Mouse (Mus musculus): ENCODE results near the gene Samt1.
"Not testable (repeated sequence)": the region's sequence is repeated elsewhere in the genome, so short reads cannot be mapped to it uniquely, and the experiment has no call there.

Samt1 gene

DNA sequence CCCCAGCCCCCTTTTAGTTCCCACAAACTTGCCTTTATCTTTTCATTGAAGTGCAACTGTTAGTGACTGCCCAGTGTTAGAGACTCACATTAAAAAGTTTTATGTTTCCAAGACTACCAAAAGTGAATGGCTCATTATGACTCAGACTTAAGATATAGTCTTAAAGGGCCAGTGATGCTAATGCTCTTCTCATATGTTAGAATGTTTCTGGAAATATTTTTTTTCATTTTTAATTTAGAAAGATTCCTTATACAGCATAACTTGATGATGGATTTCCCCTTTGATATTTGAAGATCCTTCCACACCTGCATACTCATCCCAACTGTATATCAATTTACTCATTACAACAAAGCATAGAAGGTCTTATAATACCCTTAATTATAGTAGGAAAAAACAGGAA, at the start of gene Samt1:
Samt1 (minus strand) TSS at position 101 of the 400 bp plus-strand sequence.
- not testable (repeated sequence) for DNase-seq (ENCODE audit: low read depth, low spot score)

- DNase-seq (ENCODE audit: low read depth, low spot score) = not testable (repeated sequence)
Measured at GRCm38 (mm10) chrX:154054939-154055338, 42.5 kb upstream of the Samt1 start, which contains the start of gene Gm10057. Gene Gm10057, minus strand, starts transcription at chrX:154055039.

DNA sequence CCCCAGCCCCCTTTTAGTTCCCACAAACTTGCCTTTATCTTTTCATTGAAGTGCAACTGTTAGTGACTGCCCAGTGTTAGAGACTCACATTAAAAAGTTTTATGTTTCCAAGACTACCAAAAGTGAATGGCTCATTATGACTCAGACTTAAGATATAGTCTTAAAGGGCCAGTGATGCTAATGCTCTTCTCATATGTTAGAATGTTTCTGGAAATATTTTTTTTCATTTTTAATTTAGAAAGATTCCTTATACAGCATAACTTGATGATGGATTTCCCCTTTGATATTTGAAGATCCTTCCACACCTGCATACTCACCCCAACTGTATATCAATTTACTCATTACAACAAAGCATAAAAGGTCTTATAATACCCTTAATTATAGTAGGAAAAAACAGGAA, 21.3 kb upstream of the Samt1 start, which contains the start of gene 4921511M17Rik:
4921511M17Rik (minus strand) TSS at position 101 of the 400 bp plus-strand sequence.
- DNase-seq (ENCODE audit: low read depth, low spot score) = not testable (repeated sequence)

- DNase-seq (ENCODE audit: low read depth, low spot score) = not testable (repeated sequence)
Measured at GRCm38 (mm10) chrX:153976914-153977313, 35.5 kb downstream of the Samt1 start.

DNA sequence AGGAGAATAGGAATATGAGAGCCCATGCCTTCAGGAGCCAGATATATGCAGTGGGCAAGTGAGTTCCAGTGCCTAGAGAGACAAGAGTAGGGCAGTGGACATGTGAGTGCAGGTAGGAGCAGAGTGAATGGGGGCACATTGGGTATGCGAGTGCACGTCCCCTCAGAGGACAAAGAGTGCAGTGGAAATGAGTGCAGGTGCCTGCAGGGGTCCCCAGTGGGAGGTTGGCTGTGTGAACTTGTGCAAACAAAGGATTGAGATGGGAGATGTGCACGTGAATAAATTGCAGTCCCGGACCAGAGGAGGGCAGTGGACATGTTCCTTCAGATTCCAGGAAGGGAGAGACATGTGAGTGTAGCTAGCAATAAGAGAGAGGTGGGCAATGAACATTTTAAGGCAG, 36.0 kb downstream of the Samt1 start:
- not testable (repeated sequence) for DNase-seq (ENCODE audit: low read depth, low spot score)

- DNase-seq (ENCODE audit: low read depth, low spot score) = no peak
Measured at GRCm38 (mm10) chrX:153974450-153974849, 38.0 kb downstream of the Samt1 start.

GRCm38 (mm10) chrX:153952866-153953265, 59.6 kb downstream of the Samt1 start:
- not testable (repeated sequence) for DNase-seq (ENCODE audit: low read depth, low spot score)

Measured in retina, postnatal 7 days (tissue).